Mouse (Mus musculus): ENCODE measurements at regions not wholly inside any gene's neighbourhood (a gene's known extent, or its start where the extent isn't known, plus 50 kb on each side); places are given as distances from the start of the nearest gene placed in this dataset.

GRCm38 (mm10) chr9:94467846-94468245 is 70.0 kb downstream of the 1190002N15Rik start:
- TF ChIP-seq CTCF (IDR thresholded peaks at IDR 0.05; ENCODE audit: borderline replicate concordance, extremely low read depth, insufficient read depth, insufficient read length) (no peak), POLR2A (IDR thresholded peaks at IDR 0.05; ENCODE audit: borderline replicate concordance, extremely low read depth, insufficient read depth, insufficient read length, poor library complexity, severe bottlenecking) (no peak)
- no peak for DNase-seq (ENCODE audit: low read depth)

GRCm38 (mm10) chr9:94456085-94456531 is 81.8 kb downstream of the 1190002N15Rik start:
- peak; percentile 93 for DNase-seq (ENCODE audit: low read depth)
- TF ChIP-seq CTCF (IDR thresholded peaks at IDR 0.05; ENCODE audit: borderline replicate concordance, extremely low read depth, insufficient read depth, insufficient read length) (no peak), POLR2A (IDR thresholded peaks at IDR 0.05; ENCODE audit: borderline replicate concordance, extremely low read depth, insufficient read depth, insufficient read length, poor library complexity, severe bottlenecking) (no peak)

DNA sequence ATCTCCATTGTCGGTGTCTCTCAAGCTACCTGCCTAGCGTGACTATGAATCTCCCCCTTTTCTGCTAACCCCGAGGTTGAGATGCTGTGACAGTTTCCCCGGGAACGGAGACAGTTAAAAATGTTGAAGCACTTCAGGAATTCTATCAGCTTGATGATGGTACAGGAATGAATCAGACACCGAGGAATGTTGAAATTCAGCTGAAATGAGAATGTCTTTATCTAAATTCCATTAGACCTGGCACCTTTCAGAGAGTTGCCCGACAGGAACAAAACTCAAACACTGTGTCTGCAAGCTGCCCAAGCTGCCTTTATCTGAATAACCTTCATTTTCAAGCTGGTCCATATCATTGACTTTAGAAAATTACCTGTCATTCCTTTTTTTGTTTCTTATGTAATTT is 82.4 kb downstream of the 1190002N15Rik start:
- no peak for TF ChIP-seq CTCF (IDR thresholded peaks at IDR 0.05; ENCODE audit: borderline replicate concordance, extremely low read depth, insufficient read depth, insufficient read length)
- TF ChIP-seq POLR2A (IDR thresholded peaks at IDR 0.05; ENCODE audit: borderline replicate concordance, extremely low read depth, insufficient read depth, insufficient read length, poor library complexity, severe bottlenecking) = no peak
- peak; percentile 33 for DNase-seq (ENCODE audit: low read depth)

DNA sequence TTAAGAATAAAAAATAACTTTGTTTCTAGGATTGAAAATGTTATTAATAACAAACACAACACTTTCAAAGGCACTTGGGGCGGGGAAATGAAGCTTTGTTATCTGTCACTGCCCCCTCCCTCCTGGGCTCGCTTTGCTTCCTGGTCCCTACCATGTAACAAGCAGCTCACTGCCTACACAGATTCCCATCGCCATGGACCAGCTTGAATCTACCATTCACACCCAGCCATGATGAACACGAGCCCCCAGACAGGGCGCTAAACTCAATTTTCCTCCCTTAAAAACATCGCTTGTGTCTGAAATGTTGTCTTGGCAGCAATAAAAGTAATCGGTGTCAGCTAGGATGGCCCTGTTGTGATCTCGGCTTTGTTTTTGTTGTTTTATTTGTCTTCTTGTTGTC is 88.0 kb downstream of the 1190002N15Rik start:
- TF ChIP-seq POLR2A (IDR thresholded peaks at IDR 0.05; ENCODE audit: borderline replicate concordance, extremely low read depth, insufficient read depth, insufficient read length, poor library complexity, severe bottlenecking) (no peak), CTCF (IDR thresholded peaks at IDR 0.05; ENCODE audit: borderline replicate concordance, extremely low read depth, insufficient read depth, insufficient read length) (no peak)
- DNase-seq (ENCODE audit: low read depth) = no peak

DNA sequence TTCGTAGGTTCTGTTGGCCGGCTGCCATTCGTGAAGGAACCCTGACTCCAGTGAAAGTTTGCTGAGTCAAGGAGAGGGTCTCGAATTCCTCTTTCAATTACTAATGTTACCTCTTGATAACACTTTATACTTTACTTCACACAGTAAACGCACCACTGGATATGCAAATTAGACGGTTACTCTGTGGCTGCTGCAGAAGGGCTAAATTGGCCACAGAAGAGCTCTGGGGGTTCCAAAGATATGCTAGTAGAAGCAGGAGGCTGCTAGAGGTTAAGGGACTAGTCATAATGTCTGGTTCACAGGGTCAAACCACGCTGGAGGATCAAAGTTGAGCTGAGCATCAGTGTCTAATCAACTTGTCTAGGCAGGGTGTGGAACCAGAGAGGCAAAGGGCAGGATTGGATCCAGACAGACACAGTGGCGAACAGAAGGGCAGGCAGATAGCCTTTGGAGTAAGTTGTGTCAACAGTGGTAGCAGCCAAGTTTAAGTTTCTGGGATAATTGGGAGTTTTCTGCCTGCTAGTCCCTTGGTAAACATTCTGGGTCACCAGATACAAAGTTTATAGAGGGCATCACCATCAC is 91.6 kb downstream of the 1190002N15Rik start:
- no peak for DNase-seq (ENCODE audit: low read depth)

GRCm38 (mm10) chr9:94444140-94444789 is 93.6 kb downstream of the 1190002N15Rik start:
- TF ChIP-seq CTCF (IDR thresholded peaks at IDR 0.05; ENCODE audit: borderline replicate concordance, extremely low read depth, insufficient read depth, insufficient read length) (no peak), POLR2A (IDR thresholded peaks at IDR 0.05; ENCODE audit: borderline replicate concordance, extremely low read depth, insufficient read depth, insufficient read length, poor library complexity, severe bottlenecking) (no peak)
- no peak for DNase-seq (ENCODE audit: low read depth)

More for the DNA sequence above, 91.6 kb downstream of the 1190002N15Rik start:
- TF ChIP-seq CTCF (IDR thresholded peaks at IDR 0.05; ENCODE audit: borderline replicate concordance, extremely low read depth, insufficient read depth, insufficient read length) (no peak), POLR2A (IDR thresholded peaks at IDR 0.05; ENCODE audit: borderline replicate concordance, extremely low read depth, insufficient read depth, insufficient read length, poor library complexity, severe bottlenecking) (no peak)

DNA sequence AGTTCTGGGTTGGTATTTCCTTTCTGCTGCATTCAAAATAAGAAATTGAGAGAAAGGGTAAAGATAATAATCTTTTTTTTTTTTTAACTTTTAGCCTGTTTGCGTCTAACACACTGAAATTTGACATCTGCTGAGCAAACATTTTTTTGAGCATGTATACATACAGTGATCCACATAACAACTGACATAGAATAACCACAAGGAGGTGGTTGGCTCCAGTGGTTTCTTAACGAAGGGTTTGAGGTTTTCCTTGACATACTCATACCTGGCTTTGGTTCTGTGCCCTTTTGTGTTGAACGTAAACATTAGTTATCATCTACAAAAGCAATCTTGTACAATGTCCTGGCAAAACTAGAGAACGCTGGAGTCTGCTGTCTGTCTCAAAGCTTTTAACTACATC is 96.5 kb downstream of the 1190002N15Rik start:
- DNase-seq (ENCODE audit: low read depth) = no peak
- TF ChIP-seq CTCF (IDR thresholded peaks at IDR 0.05; ENCODE audit: borderline replicate concordance, extremely low read depth, insufficient read depth, insufficient read length) (no peak), POLR2A (IDR thresholded peaks at IDR 0.05; ENCODE audit: borderline replicate concordance, extremely low read depth, insufficient read depth, insufficient read length, poor library complexity, severe bottlenecking) (no peak)

DNA sequence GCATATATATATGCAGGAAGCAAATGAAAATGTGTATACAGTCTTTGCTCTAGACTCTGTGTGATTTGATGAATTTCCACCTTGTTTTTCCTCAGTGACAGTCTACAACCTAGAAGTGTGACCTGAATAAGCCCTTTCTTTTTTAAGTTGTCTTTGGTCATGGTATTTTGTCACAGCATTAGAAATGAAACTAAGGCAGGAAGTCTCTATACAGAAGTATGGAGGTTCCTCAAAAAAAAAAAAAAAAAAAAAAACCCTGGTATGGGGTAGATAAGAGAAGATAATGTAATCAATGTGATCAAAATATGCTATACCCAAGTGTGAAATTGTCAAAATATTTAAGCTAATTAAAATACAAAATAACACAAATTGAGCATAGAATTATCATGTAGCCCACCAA is 104.4 kb downstream of the 1190002N15Rik start:
- DNase-seq (ENCODE audit: low read depth) = no peak
- TF ChIP-seq CTCF (IDR thresholded peaks at IDR 0.05; ENCODE audit: borderline replicate concordance, extremely low read depth, insufficient read depth, insufficient read length) (no peak), POLR2A (IDR thresholded peaks at IDR 0.05; ENCODE audit: borderline replicate concordance, extremely low read depth, insufficient read depth, insufficient read length, poor library complexity, severe bottlenecking) (no peak)

DNA sequence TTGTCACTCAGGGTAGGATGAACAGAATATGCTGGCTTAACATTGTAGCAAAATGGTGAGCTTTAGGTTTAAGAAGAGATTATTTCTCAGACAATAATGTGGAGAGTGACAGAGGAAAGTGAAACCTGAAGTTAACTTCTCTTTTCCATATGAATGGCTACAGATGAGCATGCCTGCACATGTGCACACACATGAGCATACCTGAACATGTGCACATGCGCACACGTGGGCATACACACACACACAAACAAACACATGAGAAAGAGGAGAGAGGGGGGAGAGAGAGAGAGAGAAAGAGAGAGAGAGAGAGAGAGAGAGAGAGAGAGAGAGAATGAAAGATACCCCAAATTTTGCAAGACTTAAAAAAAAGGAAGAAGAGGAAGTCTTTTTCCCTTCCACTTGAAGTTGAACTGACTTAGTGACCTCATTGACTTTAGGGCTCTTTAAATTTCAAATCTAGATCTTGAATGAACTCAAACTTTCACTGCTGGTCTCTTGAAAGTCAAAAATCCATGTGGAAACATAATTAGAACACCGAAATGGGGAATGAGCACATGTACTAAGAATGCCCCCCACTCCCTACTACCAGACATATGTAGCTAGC is 105.6 kb downstream of the 1190002N15Rik start:
- TF ChIP-seq POLR2A (IDR thresholded peaks at IDR 0.05; ENCODE audit: borderline replicate concordance, extremely low read depth, insufficient read depth, insufficient read length, poor library complexity, severe bottlenecking) (no peak), CTCF (IDR thresholded peaks at IDR 0.05; ENCODE audit: borderline replicate concordance, extremely low read depth, insufficient read depth, insufficient read length) (no peak)
- DNase-seq (ENCODE audit: low read depth) = no peak

DNA sequence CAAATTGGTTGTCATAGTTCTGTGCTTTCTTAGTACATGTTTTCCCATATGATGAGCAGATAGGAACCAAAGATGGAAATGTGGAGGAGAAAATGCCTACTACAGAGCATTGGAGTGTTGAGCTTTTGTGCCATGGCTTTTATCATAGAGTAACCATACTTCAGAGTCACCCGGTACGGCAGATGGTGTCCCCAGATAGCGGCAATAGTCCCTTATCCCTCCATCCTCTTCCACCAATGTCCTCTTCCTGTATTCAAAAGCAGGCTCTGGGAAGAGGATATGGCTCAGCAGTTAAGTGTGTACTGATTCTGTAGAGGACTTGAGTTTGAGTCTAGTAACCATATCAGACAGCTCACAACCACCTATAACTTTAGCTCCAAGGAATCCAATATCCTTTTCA is 106.3 kb downstream of the 1190002N15Rik start:
- no peak for DNase-seq (ENCODE audit: low read depth)
- TF ChIP-seq CTCF (IDR thresholded peaks at IDR 0.05; ENCODE audit: borderline replicate concordance, extremely low read depth, insufficient read depth, insufficient read length) (no peak), POLR2A (IDR thresholded peaks at IDR 0.05; ENCODE audit: borderline replicate concordance, extremely low read depth, insufficient read depth, insufficient read length, poor library complexity, severe bottlenecking) (no peak)

GRCm38 (mm10) chr9:94430996-94431395 is 106.9 kb downstream of the 1190002N15Rik start:
- DNase-seq (ENCODE audit: low read depth) = no peak
- TF ChIP-seq POLR2A (IDR thresholded peaks at IDR 0.05; ENCODE audit: borderline replicate concordance, extremely low read depth, insufficient read depth, insufficient read length, poor library complexity, severe bottlenecking) (no peak), CTCF (IDR thresholded peaks at IDR 0.05; ENCODE audit: borderline replicate concordance, extremely low read depth, insufficient read depth, insufficient read length) (no peak)
